Mouse (Mus musculus) G1E-ER4 (cell line): ENCODE measurements around the gene Tmem56. TPM values are rescaled to one million over a fixed set of nuclear protein-coding genes. Genes with fewer than 3 reads are reported as not detected.

ENCODE experiments used
- GATA1 ChIP-seq: IDR thresholded peaks from one replicate; pipeline ENCODE4 v1.8.0; 2012; ENCODE audit warnings: low read length, inconsistent platforms
- polyA plus RNA-seq: library from polyadenylated mRNA; stranded (reverse); fragments of >175 nt; gene quantifications from 2 replicates; pipeline ENCODE4 v1.2.3, GENCODE M21; 2012

The Tmem56 gene
- polyA plus RNA-seq, 1 experiment, result 16.8 TPM

DNA sequence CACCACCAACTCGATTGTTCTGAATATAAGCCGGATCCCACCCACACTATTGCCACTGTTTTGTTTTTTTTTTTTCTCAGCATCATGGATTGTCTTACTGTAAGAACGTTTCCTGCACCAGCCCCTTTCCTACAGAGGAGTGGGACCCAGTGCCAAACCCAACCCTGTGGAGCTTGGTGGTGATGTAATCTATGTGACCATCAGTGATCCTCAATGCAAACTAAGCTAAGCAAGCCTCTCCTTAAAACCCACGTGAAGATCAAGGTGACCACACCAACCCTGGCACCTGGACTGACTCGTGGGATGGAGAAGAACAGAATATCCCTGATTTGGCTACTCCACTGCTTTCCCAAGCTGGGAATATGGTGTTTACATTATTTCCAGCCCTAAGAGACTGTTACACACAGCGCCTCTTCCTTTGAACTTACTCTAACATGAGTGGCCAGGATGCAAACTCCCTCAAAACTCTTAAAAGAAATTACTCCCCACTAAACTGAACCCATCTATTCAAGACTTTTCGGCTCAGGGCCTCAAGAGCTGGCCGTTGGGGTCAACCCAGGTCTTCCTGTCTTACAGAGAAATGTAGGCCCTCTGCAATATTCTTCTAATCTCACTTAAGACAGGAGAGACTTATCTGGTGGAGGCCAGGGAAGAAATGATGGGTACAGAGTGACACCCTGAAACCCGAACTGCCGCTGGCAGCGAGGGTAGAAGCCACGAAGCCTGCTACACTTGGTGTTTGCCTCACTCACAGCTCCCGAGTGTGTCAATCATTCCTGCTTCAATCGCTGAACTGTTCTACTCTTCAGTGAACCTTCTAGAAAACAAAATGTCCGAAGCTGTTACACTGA lies 113.6 kb downstream of the Tmem56 start:
- TF ChIP-seq GATA1, result no peak

DNA sequence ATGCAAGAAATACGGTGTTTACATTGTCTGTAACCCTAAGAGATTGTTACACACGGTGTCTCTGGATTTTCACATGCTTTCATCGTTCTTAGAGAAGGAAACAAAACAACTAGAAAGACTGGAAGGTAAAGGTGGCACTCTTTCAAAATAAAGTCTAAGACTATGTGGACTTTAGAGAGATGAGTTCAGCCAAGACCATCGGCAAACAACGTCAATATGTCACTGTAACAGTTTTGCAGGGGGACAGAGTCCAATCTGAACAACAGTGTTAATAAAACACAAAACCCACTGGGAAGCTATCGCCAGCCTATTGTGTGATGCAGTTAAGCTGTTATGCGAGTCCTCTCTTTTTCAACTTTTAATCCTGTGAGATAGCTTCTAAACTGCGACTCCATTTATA lies 114.3 kb downstream of the Tmem56 start:
- TF ChIP-seq GATA1, result no peak

DNA sequence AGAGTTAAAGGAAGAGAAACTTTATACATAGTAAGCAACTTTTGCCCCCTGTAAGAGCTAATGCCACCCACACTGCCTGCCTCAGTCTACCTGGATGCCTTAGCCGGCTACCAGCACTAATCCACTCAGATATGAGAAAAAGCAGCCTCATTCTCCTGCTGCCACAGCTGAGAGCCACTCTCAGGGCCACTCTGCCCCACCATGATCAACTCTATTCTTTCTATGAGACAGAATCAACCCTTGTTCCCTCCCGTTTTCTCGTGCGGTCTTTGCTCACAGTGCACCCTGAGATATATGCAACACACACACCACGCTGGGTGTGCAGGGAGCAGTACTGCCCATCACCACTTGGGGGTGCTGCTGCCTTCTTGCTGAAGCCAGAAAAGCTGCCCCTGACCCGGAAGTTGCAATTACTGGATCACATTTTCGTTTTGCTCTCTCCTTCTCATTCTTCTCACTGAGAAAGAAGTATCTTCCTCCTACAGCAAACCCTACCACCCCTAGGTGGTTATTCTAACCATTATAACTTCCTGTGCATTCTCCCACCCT lies 119.6 kb downstream of the Tmem56 start:
- TF ChIP-seq GATA1, result no peak

DNA sequence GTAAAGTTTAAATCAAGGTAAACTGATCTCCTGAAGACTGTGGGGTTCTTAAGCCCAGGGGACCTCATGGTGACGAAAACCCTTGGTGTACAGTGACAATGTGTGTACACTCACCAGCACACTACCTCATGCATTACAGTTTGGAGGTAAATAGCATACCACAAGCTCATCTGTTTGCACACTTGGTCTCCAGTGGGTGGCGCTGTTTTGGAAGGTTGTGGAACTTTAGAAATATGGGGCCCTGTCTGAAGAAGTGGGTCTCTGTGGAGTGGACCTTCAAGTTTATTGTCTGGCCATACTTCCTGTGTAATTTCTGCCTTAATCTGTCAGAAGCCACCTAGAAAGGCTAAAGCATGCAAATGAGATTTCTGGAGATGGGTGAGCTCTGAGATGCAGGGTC lies 121.2 kb downstream of the Tmem56 start:
- no peak for TF ChIP-seq GATA1

DNA sequence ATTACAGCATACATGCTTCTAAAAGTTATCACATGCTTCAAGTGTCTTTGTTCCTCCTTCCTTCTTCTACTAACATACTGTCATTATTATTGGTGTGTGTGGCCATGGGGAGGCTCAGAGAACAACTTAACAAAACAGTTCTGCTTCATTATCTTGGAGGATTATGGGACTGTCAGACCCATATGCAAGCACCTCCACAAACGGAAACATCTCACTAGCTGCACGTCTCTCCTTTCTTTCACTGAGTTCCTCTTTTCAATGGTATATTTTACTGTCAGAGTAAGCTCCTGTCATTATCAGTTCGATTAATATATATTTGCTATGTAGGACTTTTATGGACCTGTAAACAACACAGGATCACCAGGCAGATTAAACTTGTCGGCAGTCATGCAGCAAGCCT lies 122.5 kb downstream of the Tmem56 start:
- TF ChIP-seq GATA1, result no peak

DNA sequence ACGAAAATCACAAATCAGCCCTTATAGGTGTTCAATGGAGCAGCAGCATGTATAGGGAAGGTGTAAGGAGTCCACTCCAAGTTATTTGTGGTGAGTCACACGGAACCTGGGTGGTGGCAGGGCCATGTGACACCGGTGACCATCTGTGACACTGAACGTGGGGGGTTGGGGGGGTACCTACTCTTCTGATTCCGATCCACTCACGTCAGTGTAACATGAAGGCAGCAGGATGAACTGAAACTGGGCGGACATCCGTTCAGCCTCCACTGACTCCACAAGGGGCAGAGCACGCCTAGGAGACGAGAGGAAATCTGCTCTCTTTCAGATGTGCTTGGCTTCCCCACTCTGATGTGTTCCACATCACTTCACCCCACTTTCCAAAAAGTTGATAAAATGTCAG lies 123.3 kb downstream of the Tmem56 start:
- no peak for TF ChIP-seq GATA1

DNA sequence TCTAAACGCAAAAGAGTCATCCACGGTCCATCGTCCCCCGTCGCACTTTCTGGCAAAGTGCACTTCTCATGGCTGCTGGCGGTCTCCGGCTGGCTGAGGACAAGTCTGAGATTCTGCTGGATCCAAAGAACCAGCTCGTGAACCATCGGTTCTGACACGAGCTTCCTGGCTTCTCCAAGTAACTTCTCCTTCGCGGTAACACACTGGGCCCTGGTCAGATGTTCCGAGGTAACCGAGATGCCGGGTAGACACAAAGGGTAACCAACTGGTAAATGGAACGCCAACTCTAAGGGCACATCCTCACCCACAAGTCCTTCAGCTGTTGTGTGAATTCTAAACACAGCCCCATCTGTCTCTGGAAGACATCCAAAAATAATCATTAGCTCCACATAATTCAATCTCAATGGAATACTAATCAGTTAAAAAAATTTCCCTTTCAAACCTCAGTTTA lies 124.0 kb downstream of the Tmem56 start:
- no peak for TF ChIP-seq GATA1

DNA sequence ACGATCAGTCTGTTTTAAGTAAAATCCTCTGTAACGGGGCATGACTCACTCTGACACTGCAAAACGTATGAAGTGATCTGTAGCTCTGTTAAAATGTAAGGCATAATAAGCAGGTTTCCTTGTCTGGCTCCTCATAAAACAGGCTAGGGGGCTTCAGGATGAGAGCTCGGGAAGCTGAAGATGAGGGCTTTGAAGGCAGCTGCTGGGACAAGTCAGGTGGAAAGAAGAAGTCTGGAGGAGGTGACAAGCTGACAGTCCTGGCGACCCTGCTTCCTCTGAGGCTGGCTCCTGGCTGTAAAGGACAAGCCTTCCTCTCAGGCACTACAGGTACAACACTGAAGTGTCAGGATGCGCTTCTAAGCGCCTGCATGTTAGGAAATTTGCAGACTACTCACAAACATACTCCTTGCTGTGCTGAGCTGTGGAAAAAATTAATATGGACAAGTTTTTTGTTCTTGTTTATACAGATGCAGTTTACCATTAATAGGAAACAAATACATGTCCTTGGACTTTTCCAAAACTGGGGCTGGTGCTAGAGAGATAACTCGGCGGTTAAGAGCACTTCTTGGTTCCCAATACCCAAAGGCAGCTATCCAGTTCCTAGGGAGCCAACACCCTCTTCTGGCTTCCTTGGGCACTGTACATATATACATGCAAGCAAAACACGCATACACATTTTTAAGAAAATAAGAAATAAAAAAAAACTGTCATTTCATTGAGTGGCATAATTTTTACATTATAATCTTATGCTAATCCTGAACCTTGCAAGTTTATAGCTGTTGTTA lies 125.2 kb downstream of the Tmem56 start:
- TF ChIP-seq GATA1, result no peak

DNA sequence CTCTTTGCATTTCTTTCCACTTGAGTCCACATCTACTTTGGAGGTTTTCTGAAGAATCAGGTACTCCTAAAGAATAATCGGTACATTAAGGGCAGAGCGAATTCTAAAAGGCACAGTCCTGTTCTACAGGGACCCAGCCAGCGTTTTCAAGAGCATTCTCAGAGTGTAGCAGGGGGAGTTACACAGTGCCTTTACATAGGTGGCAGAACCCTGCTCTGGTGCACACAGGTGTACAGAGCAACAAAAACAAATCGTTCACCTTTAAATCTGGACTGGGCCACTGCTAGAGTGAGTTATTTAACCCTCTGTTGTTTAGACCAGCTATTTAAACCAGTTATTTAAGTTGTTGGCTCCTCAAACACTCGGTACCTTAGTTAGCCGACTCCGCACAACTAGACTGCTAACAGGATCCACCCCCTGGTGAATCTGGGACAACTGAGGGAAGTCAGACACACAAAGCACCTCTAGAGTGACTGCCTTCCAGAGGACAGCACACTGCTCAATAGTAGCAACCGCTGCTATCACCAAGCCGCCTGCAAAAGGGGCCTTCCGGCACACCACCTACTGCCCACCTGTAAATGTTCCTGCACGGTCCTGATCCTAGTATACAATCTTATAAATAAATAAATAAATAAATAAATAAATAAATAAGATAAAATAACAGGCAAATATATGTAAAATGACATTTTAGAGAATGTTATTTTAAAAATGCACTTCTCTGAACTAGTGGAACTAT lies 126.3 kb downstream of the Tmem56 start:
- TF ChIP-seq GATA1, result no peak

DNA sequence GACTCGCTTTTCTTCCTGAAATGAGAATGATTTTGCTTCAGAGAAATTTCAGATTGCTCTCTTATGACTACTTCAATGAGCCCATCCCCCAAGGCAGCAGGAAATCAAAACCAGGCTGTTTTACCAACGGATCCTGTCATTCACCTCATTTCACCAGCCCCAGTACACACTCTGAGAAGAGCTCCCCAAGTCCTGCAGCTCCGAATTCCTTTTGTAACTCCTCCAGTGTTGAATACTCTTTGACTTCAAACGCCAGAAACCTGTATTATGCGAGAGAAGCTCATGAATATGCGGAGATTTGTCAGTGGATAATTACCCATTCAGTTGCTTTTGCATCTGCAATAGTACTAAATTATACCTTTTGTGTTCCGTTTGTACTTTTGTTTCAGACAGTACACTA lies 126.9 kb downstream of the Tmem56 start:
- TF ChIP-seq GATA1, result no peak

Other genes with a start within 250 kb of the Tmem56 start
- 0.60 and 0.78 TPM in 2 replicates for gene Rwdd3, start 111.4 kb downstream of the Tmem56 start, polyA plus RNA-seq
- 3.7 and 4.2 TPM in 2 replicates for gene Alg14, start 8.7 kb upstream of the Tmem56 start, polyA plus RNA-seq
- not detected in 2 replicates for gene Cnn3, start 143.4 kb upstream of the Tmem56 start, polyA plus RNA-seq
- gene Slc44a3, start 249.3 kb upstream of the Tmem56 start, polyA plus RNA-seq, result not detected in 2 replicates